Mouse (Mus musculus) CD4-positive, CD25-positive, alpha-beta regulatory T cell, adult 4 months (primary cell): ENCODE data around the gene Lman2l. TPM values are rescaled to one million over a fixed set of nuclear protein-coding genes. Genes with fewer than 3 reads are reported as not detected.

ENCODE experiments used
- polyA plus RNA-seq, 2 experiments: library from polyadenylated mRNA; unstranded; fragments of 100-300 nt; shearing (Covaris generic); gene quantifications; one replicate each; pipeline ENCODE4 v1.2.1; 2017

Lman2l gene
- polyA plus RNA-seq, 2 experiments from 2014 or later: 11.0 to 11.8 TPM

Other genes with a start within 250 kb of the Lman2l start
- 10 to 100 TPM; 22.7 to 26.5 TPM for gene Uggt1, start 200.6 kb downstream of the Lman2l start, polyA plus RNA-seq
- gene Neurl3, start 170.6 kb downstream of the Lman2l start, polyA plus RNA-seq: 100 to 1,000 TPM in 1 of 2 experiments, 10 to 100 TPM in 1; 62.4 to 137 TPM
- 100 to 1,000 TPM in 1 of 2 experiments, 10 to 100 TPM in 1; 92.4 to 160 TPM for gene Arid5a, start 137.5 kb downstream of the Lman2l start, polyA plus RNA-seq
- 10 to 100 TPM; 52.6 to 88.0 TPM for gene Kansl3, start 76.1 kb downstream of the Lman2l start, polyA plus RNA-seq
- under 1 TPM; 0.48 to 0.67 TPM for gene Fer1l5, start 73.0 kb downstream of the Lman2l start, polyA plus RNA-seq
- gene Cnnm4, start 26.3 kb upstream of the Lman2l start, polyA plus RNA-seq: 10 to 100 TPM; 12.3 to 19.6 TPM
- 1 to 10 TPM; 7.5 to 7.6 TPM for gene Cnnm3, start 66.6 kb upstream of the Lman2l start, polyA plus RNA-seq
- 100 to 1,000 TPM in 1 of 2 experiments, 10 to 100 TPM in 1; 39.3 to 112 TPM for gene Ankrd23, start 91.6 kb upstream of the Lman2l start, polyA plus RNA-seq
- gene Gm42417, start 94.2 kb upstream of the Lman2l start, polyA plus RNA-seq: 1 to 10 TPM in 1 of 2 experiments, not detected in 1; 2.3 TPM
- 10 to 100 TPM; 19.4 to 23.9 TPM for gene Ankrd39, start 102.2 kb upstream of the Lman2l start, polyA plus RNA-seq
- gene Sema4c, start 113.1 kb upstream of the Lman2l start, polyA plus RNA-seq: under 1 TPM in 1 of 2 experiments, not detected in 1; 0.22 TPM
- not detected for gene Fam178b, start 237.9 kb upstream of the Lman2l start, polyA plus RNA-seq
- 100 to 1,000 TPM; 191 to 317 TPM for gene Cox5b, start 246.2 kb upstream of the Lman2l start, polyA plus RNA-seq